Mouse (Mus musculus): ENCODE data around the gene Gtsf2. TPM values are rescaled to one million over a fixed set of nuclear protein-coding genes. Genes with fewer than 3 reads are reported as not detected.
"Not testable (repeated sequence)": the region's sequence is repeated elsewhere in the genome, so short reads cannot be mapped to it uniquely, and the experiment has no call there.

Gene Gtsf2
- polyA plus RNA-seq, 1 experiment from 2014 or later, result not detected

GRCm38 (mm10) chr15:103471488-103472194 lies 23.4 kb upstream of the Gtsf2 start:
- ATAC-seq (ENCODE audit: insufficient read depth, low FRiP score, low read depth), result no peak
- Histone ChIP-seq H3K27ac (no peak overlapping the region), H3K4me3 (replicated peaks) (no peak overlapping the region), H3K4me2 (no peak overlapping the region), H3K4me1 (no peaks in the 10 kb centered on the region), H3K9me3 (no peaks in the 10 kb centered on the region), H3K27me3 (replicated peaks) (no peaks in the 10 kb centered on the region), H3K36me3 (no peaks in the 10 kb centered on the region), H3K9ac (no peak overlapping the region)
- WGBS, result 76% methylated on average over 7 of the region's 7 CpGs

DNA sequence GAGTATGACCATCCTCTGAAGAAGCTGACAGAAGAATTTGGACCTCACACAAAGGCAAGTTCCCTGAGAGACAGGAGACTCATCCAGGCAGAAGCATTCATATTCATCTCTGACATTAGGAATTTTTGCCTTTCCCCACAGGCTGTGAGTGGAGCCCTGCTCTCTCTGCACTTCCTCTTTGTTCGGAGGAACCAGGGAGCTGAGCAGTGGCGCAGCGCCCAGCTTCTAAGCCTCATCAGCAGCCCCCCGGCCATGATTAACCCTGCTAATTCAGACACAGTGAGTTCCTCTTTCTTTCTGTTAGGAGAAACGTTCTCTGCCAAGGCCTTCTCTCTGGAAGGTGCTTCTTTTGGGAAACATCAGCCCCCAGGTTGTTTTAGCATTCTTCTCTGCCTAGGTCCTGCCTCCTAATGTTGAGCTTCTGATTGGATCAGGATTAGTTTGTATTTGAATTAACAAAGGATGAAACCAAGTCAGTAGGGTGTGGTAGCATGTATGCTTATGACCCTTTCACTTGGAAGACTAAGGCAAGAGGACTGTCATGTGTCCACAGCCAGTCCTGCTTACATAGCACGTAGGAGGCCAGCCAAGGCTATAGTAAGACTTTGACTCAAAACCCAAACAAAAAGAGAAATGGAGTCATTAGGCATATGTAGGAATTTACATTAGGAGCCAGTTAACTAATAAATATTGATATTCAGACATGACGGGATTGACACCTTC lies 14.4 kb upstream of the Gtsf2 start:
- Histone ChIP-seq H3K4me2 (no peak overlapping the region; the same call in 1 of the 2 replicates), H3K27ac (peak overlapping the region; percentile 38; the same call in 1 of the 2 replicates), H3K27me3 (replicated peaks) (no peaks in the 10 kb centered on the region), H3K9ac (no peak overlapping the region), H3K4me1 (no peaks in the 10 kb centered on the region), H3K9me3 (no peaks in the 10 kb centered on the region), H3K4me3 (replicated peaks) (no peak overlapping the region), H3K36me3 (no peaks in the 10 kb centered on the region)
- 41% methylated on average over 7 of the region's 7 CpGs for WGBS
- peak; percentile 70; the same call in 1 of the 2 replicates for ATAC-seq (ENCODE audit: insufficient read depth, low FRiP score, low read depth)

DNA sequence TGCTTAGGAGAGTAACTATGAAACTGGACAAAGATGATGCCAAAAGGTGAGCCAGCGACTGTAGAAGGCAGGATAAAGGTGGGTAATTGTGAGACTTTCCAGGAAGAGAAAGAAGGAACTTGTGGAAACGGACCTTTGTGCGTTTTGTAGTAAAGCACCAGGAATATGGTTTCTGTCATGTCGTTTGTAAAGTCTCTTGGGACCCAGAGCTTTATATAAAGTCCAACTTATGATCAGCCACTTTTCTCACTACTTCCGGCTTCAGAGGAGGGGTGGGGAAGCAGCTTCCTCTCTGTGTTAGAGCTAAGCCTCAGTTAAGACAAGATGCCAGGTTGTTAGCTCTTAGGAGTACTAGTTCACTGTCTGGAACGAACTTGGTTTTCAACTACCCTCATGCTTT lies 6.2 kb upstream of the Gtsf2 start:
- no peak overlapping the region for H3K4me2 ChIP-seq
- 72% methylated on average over 6 of the region's 6 CpGs for WGBS
- no peaks in the 10 kb centered on the region for H3K4me1 ChIP-seq
- no peaks in the 10 kb centered on the region for H3K9me3 ChIP-seq
- H3K4me3 ChIP-seq (replicated peaks), result 0 out of 2 replicates have a peak overlapping the region, but pooled peaks have one; percentile 13
- H3K36me3 ChIP-seq, result no peaks in the 10 kb centered on the region
- H3K27me3 ChIP-seq (replicated peaks), result no peaks in the 10 kb centered on the region
- no peak overlapping the region for H3K27ac ChIP-seq
- ATAC-seq (ENCODE audit: insufficient read depth, low FRiP score, low read depth), result no peak
- H3K9ac ChIP-seq, result no peak overlapping the region

GRCm38 (mm10) chr15:103453551-103454218 lies 5.4 kb upstream of the Gtsf2 start, which contains the start of gene Nckap1l:
Gene Nckap1l (plus strand): TSS chr15:103453794.
- no peaks in the 10 kb centered on the region for H3K9me3 ChIP-seq
- no peak within 1 kb of the TSS for H3K9ac ChIP-seq
- H3K4me1 ChIP-seq, result no peaks in the 10 kb centered on the region
- H3K36me3 ChIP-seq, result no peaks in the 10 kb centered on the region
- H3K27me3 ChIP-seq (replicated peaks), result no peaks in the 10 kb centered on the region
- ATAC-seq (ENCODE audit: insufficient read depth, low FRiP score, low read depth), result no peak
- WGBS, result 74% methylated on average over 13 of the region's 13 CpGs
- no peak within 1 kb of the TSS for H3K27ac ChIP-seq
- H3K4me3 ChIP-seq (replicated peaks), result peak within 1 kb of the TSS; percentile 13; the same call in 1 of the 2 replicates
- H3K4me2 ChIP-seq, result no peak within 1 kb of the TSS

- H3K4me3 ChIP-seq (replicated peaks); H3K27ac ChIP-seq; H3K36me3 ChIP-seq; H3K4me1 ChIP-seq; H3K27me3 ChIP-seq (replicated peaks); H3K9me3 ChIP-seq; ATAC-seq (ENCODE audit: insufficient read depth, low FRiP score, low read depth); H3K9ac ChIP-seq; H3K4me2 ChIP-seq: not testable (repeated sequence)
- 82% methylated on average over 4 of the region's 4 CpGs for WGBS
Measured at GRCm38 (mm10) chr15:103445966-103446365, 2.3 kb downstream of the Gtsf2 start.

DNA sequence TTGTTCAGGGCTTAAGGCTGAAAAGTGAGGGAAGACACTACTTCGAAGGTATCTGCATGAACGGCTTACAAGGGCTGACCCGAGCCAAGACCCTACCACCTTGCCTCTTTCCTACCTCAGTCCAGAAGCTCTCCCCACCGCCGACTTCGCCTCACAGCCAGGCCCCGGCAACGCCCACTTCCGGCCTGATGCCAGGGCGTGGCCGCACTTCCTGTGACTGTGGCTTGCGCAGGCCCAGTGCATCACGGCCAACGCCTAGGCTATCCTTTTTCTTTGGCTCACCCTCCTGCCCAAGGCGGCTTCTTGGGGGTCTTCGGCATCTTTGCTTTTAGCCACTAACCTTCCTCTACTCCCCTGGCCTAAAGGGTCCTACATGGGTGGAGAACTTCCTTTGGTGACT lies 18.0 kb downstream of the Gtsf2 start, which contains the start of gene Gtsf1:
Gene Gtsf1, minus strand, starts transcription at position 230 of the 400 bp plus-strand sequence.
- H3K36me3 ChIP-seq, result no peaks in the 10 kb centered on the region
- H3K4me1 ChIP-seq, result no peaks in the 10 kb centered on the region
- no peak for ATAC-seq (ENCODE audit: insufficient read depth, low FRiP score, low read depth)
- H3K9ac ChIP-seq, result no peak within 1 kb of the TSS
- no peak within 1 kb of the TSS for H3K4me2 ChIP-seq
- H3K27me3 ChIP-seq (replicated peaks), result no peaks in the 10 kb centered on the region
- H3K27ac ChIP-seq, result no peak within 1 kb of the TSS
- no peaks in the 10 kb centered on the region for H3K9me3 ChIP-seq
- no peak within 1 kb of the TSS for H3K4me3 ChIP-seq (replicated peaks)
- WGBS, result 93% methylated on average over 16 of the region's 16 CpGs

DNA sequence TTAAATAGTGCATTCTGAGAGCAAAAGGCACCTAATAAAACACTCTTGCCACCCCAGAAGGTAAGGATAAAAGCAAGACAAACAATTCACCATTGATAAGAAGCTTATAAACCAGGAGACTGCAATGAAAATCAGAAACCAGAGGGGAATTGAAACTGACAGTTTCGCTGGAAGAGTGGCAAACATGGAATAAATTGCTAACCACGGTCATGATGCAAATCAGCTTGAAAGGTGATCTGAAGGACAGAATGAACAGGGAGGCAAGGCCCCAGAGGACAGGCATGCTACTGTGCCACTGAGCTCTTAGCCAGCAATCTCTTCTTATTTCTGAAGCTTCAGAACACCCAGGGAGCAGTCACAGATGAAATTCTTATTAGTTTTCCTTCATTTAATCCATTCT lies 21.3 kb downstream of the Gtsf2 start:
- Histone ChIP-seq H3K4me3 (replicated peaks) (no peak overlapping the region), H3K9me3 (no peaks in the 10 kb centered on the region), H3K36me3 (no peaks in the 10 kb centered on the region), H3K27me3 (replicated peaks) (no peaks in the 10 kb centered on the region), H3K4me1 (no peaks in the 10 kb centered on the region), H3K4me2 (no peak overlapping the region), H3K9ac (no peak overlapping the region), H3K27ac (no peak overlapping the region)
- WGBS, result 50% methylated on average over 2 of the region's 2 CpGs
- no peak for ATAC-seq (ENCODE audit: insufficient read depth, low FRiP score, low read depth)

DNA sequence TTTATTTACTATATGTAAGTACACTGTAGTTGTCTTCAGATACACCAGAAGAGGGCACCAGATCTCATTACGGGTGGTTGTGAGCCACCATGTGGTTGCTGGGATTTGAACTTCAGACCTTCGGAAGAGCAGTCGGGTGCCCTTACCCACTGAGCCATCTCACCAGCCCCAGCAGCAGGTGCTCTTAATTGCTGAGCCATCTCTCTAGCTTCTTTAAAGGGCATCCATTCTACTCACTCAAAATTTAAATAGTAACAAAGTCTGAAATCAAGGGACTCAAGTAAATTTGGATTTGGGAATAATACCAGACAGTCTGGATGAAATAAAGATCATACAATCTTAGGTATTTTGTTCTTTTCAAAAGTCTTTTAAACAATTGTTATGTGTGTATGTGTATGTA lies 42.7 kb downstream of the Gtsf2 start:
- not testable (repeated sequence) for ATAC-seq (ENCODE audit: insufficient read depth, low FRiP score, low read depth); H3K27ac ChIP-seq; H3K36me3 ChIP-seq; H3K9ac ChIP-seq; H3K4me2 ChIP-seq; H3K27me3 ChIP-seq (replicated peaks); H3K9me3 ChIP-seq; H3K4me1 ChIP-seq; H3K4me3 ChIP-seq (replicated peaks)
- 80% methylated on average over 3 of the region's 3 CpGs for WGBS

DNA sequence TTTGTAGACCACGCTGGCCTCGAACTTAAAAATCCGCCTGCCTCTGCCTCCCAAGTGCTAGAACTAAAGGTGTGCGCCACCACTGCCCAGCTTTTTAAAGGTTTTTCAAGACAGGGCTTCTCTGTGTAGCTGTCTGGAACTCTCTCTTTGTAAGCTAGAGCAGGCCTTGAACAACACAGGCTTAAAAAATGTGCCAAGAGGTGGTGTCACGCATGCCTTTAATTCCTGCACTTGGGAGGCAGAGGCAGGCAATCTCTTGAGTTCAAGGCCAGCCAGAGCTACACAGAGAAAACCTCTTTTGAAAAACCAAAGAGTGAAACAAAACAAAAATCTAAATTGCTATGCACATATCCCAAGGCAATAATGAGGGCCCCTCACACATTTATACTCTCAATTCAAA lies 46.9 kb downstream of the Gtsf2 start:
- Histone ChIP-seq H3K9ac (no peak overlapping the region), H3K4me2 (no peak overlapping the region), H3K9me3 (no peaks in the 10 kb centered on the region), H3K36me3 (no peaks in the 10 kb centered on the region), H3K4me1 (no peaks in the 10 kb centered on the region), H3K27ac (no peak overlapping the region), H3K4me3 (replicated peaks) (no peak overlapping the region), H3K27me3 (replicated peaks) (no peaks in the 10 kb centered on the region)
- 89% methylated on average over 5 of the region's 5 CpGs for WGBS
- ATAC-seq (ENCODE audit: insufficient read depth, low FRiP score, low read depth), result no peak

DNA sequence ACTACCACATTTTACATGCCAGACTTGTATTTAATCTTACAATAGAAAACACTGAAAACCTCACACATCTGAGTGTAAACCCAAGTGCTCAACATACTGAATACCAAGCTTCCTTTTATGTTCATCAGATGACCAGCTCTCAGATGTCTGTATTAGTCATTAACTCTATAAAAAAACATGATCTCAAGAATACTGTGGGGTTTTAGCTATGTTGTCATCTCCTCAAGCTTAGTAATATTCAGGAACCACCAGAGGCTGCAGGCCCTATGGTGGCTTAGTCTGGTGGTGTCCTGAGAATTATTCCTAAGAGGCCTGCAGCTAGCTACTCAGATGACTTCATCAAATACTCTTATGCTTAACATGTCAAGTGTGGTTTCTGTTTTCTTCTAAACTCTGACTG lies 54.7 kb downstream of the Gtsf2 start:
- Histone ChIP-seq H3K27ac (no peak overlapping the region), H3K36me3 (no peaks in the 10 kb centered on the region), H3K27me3 (replicated peaks) (no peaks in the 10 kb centered on the region), H3K9me3 (no peaks in the 10 kb centered on the region), H3K4me3 (replicated peaks) (no peak overlapping the region), H3K9ac (no peak overlapping the region), H3K4me2 (no peak overlapping the region), H3K4me1 (no peaks in the 10 kb centered on the region)
- no peak for ATAC-seq (ENCODE audit: insufficient read depth, low FRiP score, low read depth)

All from stomach, embryonic 15.5 days (tissue).